Mouse (Mus musculus) forebrain, embryonic 11.5 days (tissue): ENCODE measurements at regions not wholly inside any gene's neighbourhood (a gene's known extent, or its start where the extent isn't known, plus 50 kb on each side); places are given as distances from the start of the nearest gene placed in this dataset.

Experiments used
- ATAC-seq: fragments of 200-750 bp; cut with Nextera tagmentation; replicated peaks from 2 replicates; pipeline ENCODE4 v1.8.0; 2017; ENCODE audit warnings: moderate TSS enrichment; ENCODE audit not compliant: low FRiP score
- DNase-seq: peaks from one replicate; pipeline ENCODE4 v3.0.0-alpha.2; 2017; ENCODE audit warnings: low spot score
- H3K27ac ChIP-seq: fragments of 300-500 bp; sonication (generic); 2 replicates; pipeline ENCODE4 v1.5.1; 2014; ENCODE audit warnings: low read depth, low read length
- H3K27me3 ChIP-seq: fragments of 300-500 bp; sonication (generic); 2 replicates; pipeline ENCODE4 v1.6.1; 2014; ENCODE audit warnings: mild to moderate bottlenecking, low read length, mixed read lengths; ENCODE audit not compliant: control insufficient read depth, insufficient read depth
- H3K36me3 ChIP-seq: fragments of 300-500 bp; sonication (generic); 2 replicates; pipeline ENCODE4 v1.6.1; 2014; ENCODE audit warnings: mild to moderate bottlenecking, low read length, moderate library complexity, mixed read lengths; ENCODE audit not compliant: control insufficient read depth, insufficient read depth
- H3K4me1 ChIP-seq: fragments of 300-500 bp; sonication (generic); replicated peaks from 2 replicates; pipeline ENCODE4 v1.6.1; 2014; ENCODE audit warnings: low read length, mixed read lengths; ENCODE audit not compliant: control insufficient read depth, insufficient read depth
- H3K4me2 ChIP-seq: fragments of 300-500 bp; sonication (generic); 2 replicates; pipeline ENCODE4 v1.6.1; 2014; ENCODE audit warnings: low read depth, mild to moderate bottlenecking, low read length, moderate library complexity, mixed read lengths; ENCODE audit not compliant: severe bottlenecking
- H3K4me3 ChIP-seq: fragments of 300-500 bp; sonication (generic); 2 replicates; pipeline ENCODE4 v1.5.1; 2014; ENCODE audit warnings: low read depth, low read length
- H3K9ac ChIP-seq: fragments of 300-500 bp; sonication (generic); 2 replicates; pipeline ENCODE4 v1.6.1; 2014; ENCODE audit warnings: low read length
- H3K9me3 ChIP-seq: fragments of 300-500 bp; sonication (generic); 2 replicates; pipeline ENCODE4 v1.6.1; 2016; ENCODE audit warnings: low read length, mixed read lengths; ENCODE audit not compliant: control insufficient read depth
- WGBS: fragments of 180-500 bp; shearing (Covaris S2); extraction: QIAGEN DNeasy Blood & Tissue Kit; methylation state at CpG from one replicate; pipeline ENCODE4 v1.1.7; 2014; 5-methylcytosine and 5-hydroxymethylcytosine counted together

- no peaks in the 10 kb centered on the region for H3K27me3 ChIP-seq
- ATAC-seq (no peak), DNase-seq (no peak)
- H3K27ac ChIP-seq, result no peak overlapping the region
- H3K4me3 ChIP-seq, result no peak overlapping the region
- 85% methylated on average over 2 of the region's 2 CpGs for whole genome bisulfite sequencing
- H3K9ac ChIP-seq, result no peak overlapping the region
- no peak overlapping the region for H3K4me2 ChIP-seq
- H3K4me1 ChIP-seq, result no peaks in the 10 kb centered on the region
- no peaks in the 10 kb centered on the region for H3K36me3 ChIP-seq
- H3K9me3 ChIP-seq, result no peaks in the 10 kb centered on the region
Observed at GRCm38 (mm10) chr11:110588280-110588679, 189.4 kb downstream of the Map2k6 start.

- Histone ChIP-seq H3K4me2 (no peak overlapping the region), H3K36me3 (no peaks in the 10 kb centered on the region), H3K9ac (no peak overlapping the region), H3K9me3 (no peaks in the 10 kb centered on the region), H3K4me1 (no peaks in the 10 kb centered on the region), H3K27me3 (no peaks in the 10 kb centered on the region), H3K27ac (no peak overlapping the region), H3K4me3 (no peak overlapping the region)
- no peak for DNase-seq
- no peak for ATAC-seq
- 84% methylated on average over 7 of the region's 7 CpGs for WGBS
Observed at GRCm38 (mm10) chr11:110595266-110595862, 196.4 kb downstream of the Map2k6 start.

GRCm38 (mm10) chr11:110605041-110605882, 206.3 kb downstream of the Map2k6 start:
- H3K4me3 ChIP-seq, result no peak overlapping the region
- H3K27ac ChIP-seq, result no peak overlapping the region
- DNase-seq (no peak), ATAC-seq (no peak)
- H3K4me2 ChIP-seq, result no peak overlapping the region
- H3K36me3 ChIP-seq, result no peaks in the 10 kb centered on the region
- H3K4me1 ChIP-seq, result no peaks in the 10 kb centered on the region
- no peaks in the 10 kb centered on the region for H3K27me3 ChIP-seq
- H3K9ac ChIP-seq, result no peak overlapping the region
- 79% methylated on average over 10 of the region's 10 CpGs for WGBS
- no peaks in the 10 kb centered on the region for H3K9me3 ChIP-seq

GRCm38 (mm10) chr11:110609276-110609675, 210.4 kb downstream of the Map2k6 start:
- H3K4me2 ChIP-seq, result no peak overlapping the region
- H3K36me3 ChIP-seq, result no peaks in the 10 kb centered on the region
- no peak overlapping the region for H3K4me3 ChIP-seq
- no peak overlapping the region for H3K9ac ChIP-seq
- ATAC-seq (no peak), DNase-seq (no peak)
- no peaks in the 10 kb centered on the region for H3K9me3 ChIP-seq
- WGBS, result 88% methylated on average over 2 of the region's 2 CpGs
- H3K27me3 ChIP-seq, result no peaks in the 10 kb centered on the region
- no peak overlapping the region for H3K27ac ChIP-seq
- no peaks in the 10 kb centered on the region for H3K4me1 ChIP-seq

GRCm38 (mm10) chr11:110610831-110611230, 211.9 kb downstream of the Map2k6 start:
- H3K36me3 ChIP-seq, result no peaks in the 10 kb centered on the region
- H3K9ac ChIP-seq, result no peak overlapping the region
- H3K9me3 ChIP-seq, result no peaks in the 10 kb centered on the region
- H3K4me1 ChIP-seq, result no peaks in the 10 kb centered on the region
- no peak for DNase-seq
- 88% methylated on average over 7 of the region's 7 CpGs for WGBS
- no peak overlapping the region for H3K27ac ChIP-seq
- no peak overlapping the region for H3K4me2 ChIP-seq
- H3K4me3 ChIP-seq, result no peak overlapping the region
- ATAC-seq, result no peak
- H3K27me3 ChIP-seq, result no peaks in the 10 kb centered on the region

GRCm38 (mm10) chr11:110632001-110632400, 233.1 kb downstream of the Map2k6 start:
- Histone ChIP-seq H3K36me3 (no peaks in the 10 kb centered on the region), H3K4me1 (no peaks in the 10 kb centered on the region), H3K4me2 (no peak overlapping the region), H3K27ac (no peak overlapping the region), H3K9ac (no peak overlapping the region), H3K27me3 (no peaks in the 10 kb centered on the region), H3K9me3 (no peaks in the 10 kb centered on the region), H3K4me3 (no peak overlapping the region)
- WGBS, result 76% methylated on average over 6 of the region's 6 CpGs
- DNase-seq (no peak), ATAC-seq (no peak)

- H3K4me2 ChIP-seq, result no peak overlapping the region
- no peak overlapping the region for H3K27ac ChIP-seq
- no peaks in the 10 kb centered on the region for H3K27me3 ChIP-seq
- no peaks in the 10 kb centered on the region for H3K36me3 ChIP-seq
- 81% methylated on average over 5 of the region's 5 CpGs for WGBS
- ATAC-seq, result no peak
- no peak overlapping the region for H3K4me3 ChIP-seq
- no peaks in the 10 kb centered on the region for H3K9me3 ChIP-seq
- H3K9ac ChIP-seq, result no peak overlapping the region
- DNase-seq, result no peak
- no peaks in the 10 kb centered on the region for H3K4me1 ChIP-seq
Observed at GRCm38 (mm10) chr11:110633351-110633750, 234.4 kb downstream of the Map2k6 start.

GRCm38 (mm10) chr11:110642485-110642884, 243.6 kb downstream of the Map2k6 start:
- H3K27ac ChIP-seq, result no peak overlapping the region
- H3K4me2 ChIP-seq, result no peak overlapping the region
- no peaks in the 10 kb centered on the region for H3K27me3 ChIP-seq
- H3K36me3 ChIP-seq, result no peaks in the 10 kb centered on the region
- no peak for DNase-seq
- WGBS, result 89% methylated on average over 13 of the region's 13 CpGs
- no peaks in the 10 kb centered on the region for H3K4me1 ChIP-seq
- no peak overlapping the region for H3K9ac ChIP-seq
- no peak for ATAC-seq
- no peaks in the 10 kb centered on the region for H3K9me3 ChIP-seq
- H3K4me3 ChIP-seq, result no peak overlapping the region
